Mouse (Mus musculus): ENCODE data around the gene Rbp7.

The Rbp7 gene

DNA sequence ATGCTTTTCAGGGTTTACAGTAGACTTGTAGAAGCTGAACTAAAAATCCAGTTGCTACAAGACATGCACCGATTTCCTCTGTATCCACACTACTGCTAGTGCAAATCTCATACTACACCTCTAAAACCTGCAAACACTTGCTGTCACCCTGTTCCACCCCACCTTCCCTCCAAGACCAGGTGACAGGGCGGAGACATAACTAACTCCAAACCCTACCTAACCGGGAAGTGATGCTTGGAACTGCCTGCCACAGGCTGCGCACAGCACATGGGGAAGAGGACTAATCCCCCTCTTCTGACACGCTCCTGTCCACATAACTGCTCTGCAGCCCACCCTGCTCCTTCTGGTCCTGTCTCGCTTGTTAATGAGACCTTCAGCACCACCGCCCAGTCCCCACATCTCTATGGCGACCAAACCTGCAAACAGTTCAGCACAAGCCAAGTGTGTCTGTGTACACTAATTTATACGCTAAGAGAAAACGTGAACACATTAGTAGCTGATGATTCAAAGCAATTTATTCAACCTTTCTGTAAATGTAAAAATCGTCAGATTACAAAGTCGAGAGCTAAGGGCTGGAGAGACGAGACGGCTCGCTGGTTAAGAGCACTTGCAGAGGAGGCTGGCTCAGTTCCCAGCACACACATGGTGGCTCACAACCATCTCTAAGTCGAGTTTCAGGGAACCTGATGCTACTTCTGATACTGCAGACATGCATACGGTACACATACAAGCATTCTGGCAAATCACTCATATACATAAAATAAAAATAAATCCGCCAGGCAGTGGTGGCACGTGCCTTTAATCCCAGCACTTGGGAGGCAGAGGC lies 49.9 kb downstream of the Rbp7 start:
- no peak for DNase-seq

DNA sequence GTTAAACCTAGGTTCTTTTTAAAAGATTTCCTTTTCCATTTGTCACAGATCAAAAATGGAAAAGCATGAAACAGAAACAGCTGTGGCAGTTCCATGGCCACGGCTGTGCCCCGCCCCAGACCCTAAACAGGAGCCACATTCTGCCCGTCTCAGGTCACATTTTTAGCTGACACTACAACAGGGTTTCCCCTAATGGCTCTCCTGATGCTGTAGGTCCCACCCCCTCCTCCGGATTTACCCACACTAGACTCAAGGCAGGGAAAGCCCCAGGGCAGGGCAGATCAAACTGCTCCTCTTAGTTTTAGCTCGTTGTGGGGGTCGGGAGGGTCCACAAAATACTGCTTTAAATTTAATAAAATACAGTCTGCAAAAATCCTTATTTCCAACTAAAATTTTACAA lies 51.7 kb downstream of the Rbp7 start:
- no peak for DNase-seq

GRCm38 (mm10) chr4:149401591-149401982 lies 53.2 kb downstream of the Rbp7 start:
- DNase-seq: no peak

DNA sequence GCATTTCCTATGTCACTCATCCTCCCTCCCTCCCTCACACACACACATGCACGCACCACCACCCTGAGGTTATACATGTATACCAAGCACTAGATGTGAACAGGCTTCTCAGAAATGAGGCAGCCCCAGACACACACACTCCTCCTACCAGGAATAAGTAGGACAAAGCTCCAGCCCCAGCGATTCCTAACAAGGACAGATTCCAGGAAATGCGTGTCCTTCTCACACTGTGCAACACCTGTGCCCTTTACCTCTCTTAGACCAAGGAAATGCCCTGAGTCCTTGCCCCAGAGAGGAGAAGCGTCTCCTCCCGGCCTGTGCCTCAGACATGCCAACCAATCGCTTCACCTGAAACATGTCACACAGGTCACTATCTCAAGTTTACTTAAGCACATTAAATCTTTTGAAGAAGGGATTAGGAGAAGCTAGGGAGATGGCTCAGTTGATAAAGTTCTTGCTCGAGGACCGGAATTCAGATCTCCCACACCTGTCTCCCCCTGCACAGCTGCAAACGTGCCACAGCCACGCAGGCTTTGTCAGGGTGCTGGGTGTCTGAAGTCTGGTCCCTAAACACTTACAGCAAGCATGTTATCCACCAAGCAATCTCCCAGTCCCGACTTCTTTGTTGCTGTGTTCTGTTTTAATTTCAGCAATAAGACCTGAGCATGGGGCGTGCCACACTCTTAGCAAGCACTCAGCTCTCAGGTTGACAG lies 53.7 kb downstream of the Rbp7 start:
- no peak for DNase-seq
